Mouse (Mus musculus) heart, postnatal 0 days (tissue): ENCODE data around the gene Syncrip. TPM values are rescaled to one million over a fixed set of nuclear protein-coding genes. Genes with fewer than 3 reads are reported as not detected.

Experiments
- ATAC-seq: fragments of 200-750 bp; cut with Nextera tagmentation; 2 replicates; pipeline ENCODE4 v1.8.0; 2017; ENCODE audit warnings: low read depth, moderate number of reproducible peaks, moderate library complexity; ENCODE audit not compliant: insufficient read depth
- DNase-seq: peaks from one replicate; pipeline ENCODE4 v3.0.0-alpha.2; 2016; ENCODE audit warnings: low spot score
- H3K27ac ChIP-seq: fragments of 300-500 bp; sonication (generic); 2 replicates; pipeline ENCODE4 v1.5.1; 2014; ENCODE audit warnings: low read depth, mild to moderate bottlenecking
- H3K27me3 ChIP-seq: fragments of 300-500 bp; sonication (generic); 2 replicates; pipeline ENCODE4 v1.6.1; 2014; ENCODE audit warnings: low read length, mixed read lengths; ENCODE audit not compliant: control insufficient read depth, insufficient read depth
- H3K36me3 ChIP-seq: fragments of 300-500 bp; sonication (generic); replicated peaks from 2 replicates; pipeline ENCODE4 v1.6.1; 2014; ENCODE audit warnings: low read length, mixed read lengths; ENCODE audit not compliant: control insufficient read depth, insufficient read depth
- H3K4me1 ChIP-seq: fragments of 300-500 bp; sonication (generic); 2 replicates; pipeline ENCODE4 v1.6.1; 2014; ENCODE audit warnings: antibody characterized with exemption; ENCODE audit not compliant: control insufficient read depth, insufficient read depth
- H3K4me2 ChIP-seq: fragments of 300-500 bp; sonication (generic); 2 replicates; pipeline ENCODE4 v1.6.1; 2014; ENCODE audit warnings: low read depth, mild to moderate bottlenecking, low read length, moderate library complexity
- H3K4me3 ChIP-seq: fragments of 300-500 bp; sonication (generic); 2 replicates; pipeline ENCODE4 v1.5.1; 2014; ENCODE audit warnings: low read depth, low read length
- H3K9ac ChIP-seq: fragments of 300-500 bp; sonication (generic); replicated peaks from 2 replicates; pipeline ENCODE4 v1.6.1; 2014; ENCODE audit warnings: low read depth, low read length, mixed read lengths
- H3K9me3 ChIP-seq: fragments of 300-500 bp; sonication (generic); replicated peaks from 2 replicates; pipeline ENCODE4 v1.6.1; 2016; ENCODE audit warnings: low read length; ENCODE audit not compliant: control insufficient read depth
- CTCF ChIP-seq: IDR thresholded peaks from 2 replicates; pipeline ENCODE4 v1.5.1; 2016; ENCODE audit warnings: antibody characterized with exemption, control low read depth, low read depth
- EP300 ChIP-seq: IDR thresholded peaks from 2 replicates; pipeline ENCODE4 v1.6.1; 2016; ENCODE audit warnings: antibody characterized with exemption, low read depth
- WGBS: fragments of 180-500 bp; shearing (Covaris S2); extraction: QIAGEN DNeasy Blood & Tissue Kit; methylation state at CpG from one replicate; pipeline ENCODE4 v1.1.7; 2014; 5-methylcytosine and 5-hydroxymethylcytosine counted together
- polyA plus RNA-seq: library from polyadenylated mRNA; unstranded; fragments of >200 nt; fragmentation: Nextera tagmentation; extraction: Ambion mirVana; gene quantifications from 2 replicates; pipeline ENCODE4 v1.2.1, GENCODE M21; 2015
- total RNA-seq: library from RNA; depleted of rRNA; stranded (reverse); fragments of >200 nt; gene quantifications from 2 replicates; pipeline ENCODE4 v1.2.3, GENCODE M21; 2014; ENCODE audit warnings: low replicate concordance

The Syncrip gene
- total and polyA plus RNA-seq, 2 experiments from 2014 or later, result 21.6 to 41.4 TPM

DNA sequence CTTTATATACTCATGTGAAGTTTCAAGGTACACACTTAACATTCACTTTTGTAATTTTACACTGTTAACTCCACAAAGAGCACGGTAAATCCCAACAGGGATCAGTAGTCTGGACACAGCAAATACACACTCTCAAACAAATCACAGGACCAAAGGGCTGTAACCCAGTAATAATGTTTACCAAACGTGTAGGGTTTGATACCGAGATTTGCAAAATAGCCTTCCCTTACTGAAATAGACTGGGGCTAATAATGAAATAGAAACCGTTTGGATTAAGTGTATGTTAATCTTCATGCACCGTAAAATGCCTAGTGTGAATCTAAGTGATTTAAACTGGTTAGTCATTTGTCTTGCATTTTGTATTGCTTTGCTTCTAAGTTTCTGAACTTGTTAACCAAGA is 42.4 kb downstream of the Syncrip start:
- Histone ChIP-seq H3K4me1 (peaks cover 10% of the 10 kb centered on the region; the same call in 1 of the 2 replicates), H3K9ac (no peak overlapping the region), H3K4me3 (no peak overlapping the region), H3K27ac (no peak overlapping the region), H3K4me2 (peak overlapping the region; percentile 89; the same call in 1 of the 2 replicates), H3K36me3 (0 out of 2 replicates have a peak, but pooled peaks cover 4% of the 10 kb centered on the region), H3K27me3 (no peaks in the 10 kb centered on the region), H3K9me3 (no peaks in the 10 kb centered on the region)
- TF ChIP-seq CTCF, result no peak
- no peak for TF ChIP-seq EP300
- ATAC-seq (no peak), DNase-seq (no peak)
- WGBS, result 26% methylated on average over 5 of the region's 5 CpGs

DNA sequence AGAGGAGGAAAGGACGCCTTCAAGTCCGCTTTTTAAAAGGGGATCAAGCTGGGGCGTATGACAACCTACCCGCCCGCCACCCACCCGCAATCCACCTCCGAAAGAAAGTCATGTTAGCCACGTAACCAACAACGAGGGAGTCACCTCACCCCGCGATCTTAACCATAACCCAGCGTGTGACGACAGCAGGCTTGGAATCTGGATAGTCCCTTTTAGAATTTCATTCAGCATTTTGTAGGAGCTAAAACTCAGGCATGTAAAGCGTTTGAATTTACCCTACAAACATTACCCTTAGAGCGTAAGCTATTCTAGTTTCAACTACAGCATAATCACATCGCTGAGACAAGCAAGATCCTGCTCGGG is 43.2 kb downstream of the Syncrip start:
- peak overlapping the region; percentile 89 for H3K4me3 ChIP-seq
- peak overlapping the region; percentile 89 for H3K4me2 ChIP-seq
- H3K9ac ChIP-seq, result peak overlapping the region; percentile 92
- no peaks in the 10 kb centered on the region for H3K27me3 ChIP-seq
- under 1% methylated on average over 17 of the region's 17 CpGs for WGBS
- TF ChIP-seq CTCF, result no peak
- no peak for TF ChIP-seq EP300
- no peaks in the 10 kb centered on the region for H3K9me3 ChIP-seq
- peak; percentile 43 for DNase-seq
- H3K27ac ChIP-seq, result peak overlapping the region; percentile 92
- peaks cover 10% of the 10 kb centered on the region; the same call in 1 of the 2 replicates for H3K4me1 ChIP-seq
- peak; percentile 19 for ATAC-seq
- 0 out of 2 replicates have a peak, but pooled peaks cover under 1% of the 10 kb centered on the region for H3K36me3 ChIP-seq

DNA sequence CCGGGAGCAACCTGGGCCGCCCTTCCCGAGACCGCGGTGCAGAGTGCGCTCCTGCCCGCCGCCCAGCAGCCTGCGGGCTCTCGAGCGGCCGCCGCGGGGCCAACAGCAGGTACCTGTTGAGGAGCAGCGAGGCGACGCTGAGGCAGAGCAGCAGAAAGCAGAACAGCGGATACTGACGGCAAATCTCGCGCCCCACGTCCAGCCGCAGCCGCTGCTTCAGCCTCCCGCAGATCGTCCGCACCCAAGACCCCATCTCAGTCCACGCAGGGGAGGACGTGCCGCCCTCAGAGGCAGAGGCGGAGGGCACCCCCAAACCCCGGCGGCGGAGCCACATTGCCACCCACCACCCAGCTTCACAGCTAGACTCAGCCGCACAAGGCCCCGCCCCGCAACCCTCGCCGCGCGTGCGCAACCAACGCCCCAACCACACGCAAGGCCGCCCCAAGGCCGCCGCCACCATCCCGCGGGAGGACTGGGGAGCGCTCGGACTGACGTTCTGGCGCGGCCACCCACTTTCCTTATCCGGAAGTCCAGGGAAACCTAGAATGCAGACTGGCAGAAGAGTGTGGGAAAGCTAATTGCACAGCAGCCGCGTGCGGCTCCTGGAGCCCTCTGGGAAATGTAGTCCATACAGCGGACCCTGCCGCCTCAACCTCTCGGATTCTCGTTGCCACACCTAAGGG is 43.7 kb downstream of the Syncrip start, which contains the start of gene Snx14:
Gene Snx14 (minus strand): TSS at position 404 of the 683 bp plus-strand sequence.
- Histone ChIP-seq H3K27ac (peak within 1 kb of the TSS; percentile 92), H3K4me3 (peak within 1 kb of the TSS; percentile 89), H3K4me1 (peaks cover 10% of the 10 kb centered on the region; the same call in 1 of the 2 replicates), H3K9ac (peak within 1 kb of the TSS; percentile 92), H3K9me3 (no peaks in the 10 kb centered on the region), H3K27me3 (no peaks in the 10 kb centered on the region), H3K36me3 (no peaks in the 10 kb centered on the region), H3K4me2 (peak within 1 kb of the TSS; percentile 89)
- DNase-seq (peak; percentile 98), ATAC-seq (peak; percentile 98)
- under 1% methylated on average over 55 of the region's 62 CpGs for WGBS
- TF ChIP-seq EP300, result 0 out of 2 replicates have a peak, but pooled peaks have one; percentile 29
- no peak for TF ChIP-seq CTCF

DNA sequence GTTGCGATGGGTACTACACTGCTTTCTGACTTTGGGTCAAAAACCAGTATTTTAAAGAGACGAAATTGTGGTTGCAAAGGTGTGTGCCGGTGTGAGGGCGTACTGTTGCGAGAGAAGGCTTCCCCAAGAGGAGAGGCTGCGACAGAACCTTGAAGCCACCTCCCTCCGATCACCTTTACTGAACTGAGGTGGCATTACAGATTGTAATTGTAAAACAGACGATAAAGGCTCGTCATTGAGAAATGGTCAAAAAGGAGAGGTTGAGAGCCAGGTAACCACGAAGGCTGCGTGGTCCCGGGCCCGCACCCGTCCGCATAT is 44.2 kb downstream of the Syncrip start:
- DNase-seq (no peak), ATAC-seq (no peak)
- TF ChIP-seq EP300 (no peak), CTCF (no peak)

DNA sequence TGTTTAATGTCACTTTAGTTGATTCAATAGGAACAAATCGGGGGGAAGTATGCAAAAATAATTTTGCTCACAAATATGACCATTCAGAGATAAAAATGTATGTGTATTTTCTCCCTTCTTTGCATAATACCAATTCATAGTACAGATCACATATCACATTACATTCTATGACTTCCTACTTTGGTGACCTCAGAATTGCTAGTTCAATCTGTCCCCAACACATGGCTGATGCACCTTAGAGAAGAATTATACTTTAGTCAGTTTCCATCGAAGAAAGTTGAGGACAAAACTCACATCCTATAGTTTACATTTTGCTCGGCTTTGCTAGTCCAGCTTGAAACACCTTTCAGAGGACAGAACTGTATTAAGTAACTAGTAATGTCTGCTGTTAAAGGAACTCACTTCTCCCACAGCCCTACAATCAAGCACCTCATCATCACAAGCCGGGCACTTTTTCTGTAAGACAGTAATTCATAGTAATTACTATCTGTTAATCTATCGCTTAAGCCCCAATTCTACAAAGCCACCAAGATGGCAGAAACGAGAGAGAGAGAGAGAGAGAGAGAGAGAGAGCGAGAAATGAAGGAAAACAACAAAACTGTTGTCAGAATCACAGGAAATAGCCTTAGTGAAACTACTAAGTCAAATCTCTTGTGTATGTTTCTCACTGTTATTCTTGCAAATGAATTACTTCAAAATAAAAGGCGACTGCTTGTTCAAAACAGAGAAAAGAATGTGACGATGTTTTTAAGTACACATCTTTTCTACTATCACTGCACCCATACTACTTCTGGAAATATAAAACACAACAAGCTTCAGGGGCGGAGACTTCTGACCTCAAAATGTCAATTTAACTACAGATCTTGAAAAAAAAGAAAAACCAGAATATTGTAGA is 44.8 kb downstream of the Syncrip start:
- H3K9me3 ChIP-seq, result no peaks in the 10 kb centered on the region
- H3K4me2 ChIP-seq, result peak overlapping the region; percentile 89
- WGBS, result 41% methylated on average over 10 of the region's 10 CpGs
- ATAC-seq (no peak), DNase-seq (peak; percentile 23)
- no peaks in the 10 kb centered on the region for H3K36me3 ChIP-seq
- H3K27me3 ChIP-seq, result no peaks in the 10 kb centered on the region
- peak overlapping the region; percentile 92 for H3K27ac ChIP-seq
- peak overlapping the region; percentile 92 for H3K9ac ChIP-seq
- peak overlapping the region; percentile 89 for H3K4me3 ChIP-seq
- H3K4me1 ChIP-seq, result peaks cover 10% of the 10 kb centered on the region; the same call in 1 of the 2 replicates
- TF ChIP-seq CTCF, result no peak
- TF ChIP-seq EP300, result no peak

More for the DNA sequence above, 44.2 kb downstream of the Syncrip start:
- no peaks in the 10 kb centered on the region for H3K36me3 ChIP-seq
- under 1% methylated on average over 15 of the region's 15 CpGs for WGBS
- H3K4me2 ChIP-seq, result peak overlapping the region; percentile 89
- peak overlapping the region; percentile 92 for H3K9ac ChIP-seq
- peak overlapping the region; percentile 89 for H3K4me3 ChIP-seq
- no peaks in the 10 kb centered on the region for H3K9me3 ChIP-seq
- H3K4me1 ChIP-seq, result peaks cover 10% of the 10 kb centered on the region; the same call in 1 of the 2 replicates
- H3K27ac ChIP-seq, result peak overlapping the region; percentile 92
- no peaks in the 10 kb centered on the region for H3K27me3 ChIP-seq
